9 mouse cellular contexts compared by ENCODE assay signal in genomic region chr10:130470311-130470760, GRCm38 (mm10). TPM values are rescaled to one million over a fixed set of nuclear protein-coding genes. Genes with fewer than 3 reads are reported as not detected.
DNase-seq lines count a peak whose midpoint lies in the region; ATAC-seq and TF ChIP-seq lines count a peak whose summit lies in the region.
"Had no signal": no experiment of that assay in that cellular context is flagged by ENCODE, and none has a peak within 500 bp of the region (broad histone marks: within the 10 kb centered on the region; RNA-seq: fewer than 3 reads in every experiment).

No protein-coding gene starts in this region.

- no peaks in the 10 kb centered on the region for H3K4me1 ChIP-seq in cerebellum, adult 2 months (ENCODE audit: control insufficient read depth, insufficient read depth, low read length)
- 0 out of 2 replicates have a peak, but pooled peaks cover 5% of the 10 kb centered on the region for H3K4me1 ChIP-seq in limb, embryonic 10.5 days
- H3K4me1 ChIP-seq in midbrain, embryonic 16.5 days (ENCODE audit: control insufficient read depth, insufficient read depth, low read length), result no peaks in the 10 kb centered on the region
- H3K4me1 ChIP-seq in testis, adult 2 months (ENCODE audit: control insufficient read depth, insufficient read depth, low read length), result peaks cover 5% of the 10 kb centered on the region

- WGBS in cerebellum, adult 2 months, result 7% methylated on average over 35 of the region's 36 CpGs
- 2% methylated on average over 36 of the region's 36 CpGs for WGBS in limb, embryonic 10.5 days
- WGBS in midbrain, embryonic 16.5 days, result 4% methylated on average over 36 of the region's 36 CpGs

- no peak for TF ChIP-seq POLR2A in cerebellum, adult 2 months (IDR thresholded peaks at IDR 0.05; ENCODE audit: borderline replicate concordance, insufficient read depth, low read length)
- no peak for TF ChIP-seq POLR2A in testis, adult 2 months (IDR thresholded peaks at IDR 0.05; ENCODE audit: control insufficient read depth, low read depth, low read length)

- peak overlapping the region; percentile 81 for H3K4me2 ChIP-seq in midbrain, embryonic 16.5 days (ENCODE audit: low read length)

- H3K4me3 ChIP-seq in cerebellum, adult 2 months (replicated peaks; ENCODE audit: insufficient read depth, low read depth, low read length), result peak overlapping the region; percentile 1
- H3K4me3 ChIP-seq in limb, embryonic 10.5 days, result peak overlapping the region; percentile 54
- H3K4me3 ChIP-seq in midbrain, embryonic 16.5 days (ENCODE audit: low read depth, low read length), result peak overlapping the region; percentile 59
- H3K4me3 ChIP-seq in testis, adult 2 months (ENCODE audit: control insufficient read depth, low read depth, low read length), result peak overlapping the region; percentile 82

- peak overlapping the region; percentile 78 for H3K9ac ChIP-seq in midbrain, embryonic 16.5 days (ENCODE audit: low read depth, low read length)

- peak; percentile 99 for ATAC-seq in midbrain, embryonic 16.5 days

- H3K9me3 ChIP-seq in limb, embryonic 10.5 days (replicated peaks), result no peaks in the 10 kb centered on the region
- H3K9me3 ChIP-seq in midbrain, embryonic 16.5 days (replicated peaks; ENCODE audit: control insufficient read depth, low read length, poor library complexity, severe bottlenecking), result no peaks in the 10 kb centered on the region

- H3K27ac ChIP-seq in cerebellum, adult 2 months (ENCODE audit: insufficient read depth, low read length), result no peak overlapping the region
- H3K27ac ChIP-seq in limb, embryonic 10.5 days, result peak overlapping the region; percentile 86
- H3K27ac ChIP-seq in midbrain, embryonic 16.5 days (ENCODE audit: low read length), result peak overlapping the region; percentile 37; the same call in 1 of the 2 replicates
- H3K27ac ChIP-seq in testis, adult 2 months (ENCODE audit: control insufficient read depth, insufficient read depth, low read depth, low read length), result no peak overlapping the region

- H3K36me3 ChIP-seq in limb, embryonic 10.5 days, result no peaks in the 10 kb centered on the region
- no peaks in the 10 kb centered on the region for H3K36me3 ChIP-seq in midbrain, embryonic 16.5 days (ENCODE audit: control insufficient read depth, insufficient read depth, low read length)
- H3K36me3 ChIP-seq in testis, adult 2 months (ENCODE audit: control insufficient read depth, insufficient read depth, low read length), result no peaks in the 10 kb centered on the region

- peak; percentile 2 to 14 for DNase-seq in cerebellum, adult 2 months
- DNase-seq in cerebellum, adult 11 months, result no peak
- DNase-seq in 3134 (ENCODE audit: extremely low read depth, insufficient read length, low spot score), result peak; percentile 9
- DNase-seq in embryo, embryonic 10 days (ENCODE audit: low spot score), result peak; percentile 80
- peak; percentile 6 to 16 for DNase-seq in heart, postnatal 14 days
- peak; percentile 85 for DNase-seq in limb, embryonic 10.5 days (ENCODE audit: low spot score)

- no peaks in the 10 kb centered on the region for H3K27me3 ChIP-seq in cerebellum, adult 2 months (ENCODE audit: control insufficient read depth, insufficient read depth, low read length)
- H3K27me3 ChIP-seq in limb, embryonic 10.5 days (ENCODE audit: low read depth, poor library complexity, severe bottlenecking), result no peaks in the 10 kb centered on the region
- H3K27me3 ChIP-seq in midbrain, embryonic 16.5 days (ENCODE audit: control insufficient read depth, insufficient read depth, low read depth, low read length), result no peaks in the 10 kb centered on the region
- no peaks in the 10 kb centered on the region for H3K27me3 ChIP-seq in testis, adult 2 months (ENCODE audit: control insufficient read depth, insufficient read depth, low read length)

- intact Hi-C loops in heart, postnatal 14 days (cut with DNase I), result no loop called here

- TF ChIP-seq CTCF in cerebellum, adult 2 months (IDR thresholded peaks at IDR 0.05; ENCODE audit: borderline replicate concordance, insufficient read depth, low read depth, low read length), result no peak
- TF ChIP-seq CTCF in testis, adult 2 months (IDR thresholded peaks at IDR 0.05; ENCODE audit: control insufficient read depth, insufficient read depth, insufficient replicate concordance, low read depth, low read length), result no peak

RNA-seq across cellular contexts. Expression of gene Vmn2r86, which starts 14.5 kb away (rescaled TPM):
- polyA plus RNA-seq in cerebellum, adult 2 months (2012; rRNA removed), result 0.11 and 0.13 TPM in 2 replicates
- total RNA-seq in heart, postnatal 14 days (2021), result not detected
- polyA plus RNA-seq in limb, embryonic 10.5 days (2016; fragmentation: Nextera tagmentation; extraction: Ambion mirVana), result not detected in 2 replicates
- polyA plus RNA-seq in midbrain, embryonic 16.5 days (2015; fragmentation: Nextera tagmentation; extraction: Ambion mirVana), result 0.05 and 0.11 TPM in 2 replicates
- 0.01 and 0.02 TPM in 2 replicates for polyA plus RNA-seq in testis, adult 2 months (2012; rRNA removed)
- polyA plus RNA-seq: gonadal fat pad, adult 2 months had no signal

RNA-seq across cellular contexts. Expression of gene Vmn2r87, which starts 26.9 kb away (rescaled TPM):
- polyA plus RNA-seq in cerebellum, adult 2 months (2012; rRNA removed), result 0.48 and 0.56 TPM in 2 replicates
- not detected for total RNA-seq in heart, postnatal 14 days (2021)
- polyA plus RNA-seq in limb, embryonic 10.5 days (2016; fragmentation: Nextera tagmentation; extraction: Ambion mirVana), result not detected in 2 replicates
- polyA plus RNA-seq in midbrain, embryonic 16.5 days (2015; fragmentation: Nextera tagmentation; extraction: Ambion mirVana), result 0.09 and 0.13 TPM in 2 replicates
- not detected in 2 replicates for polyA plus RNA-seq in testis, adult 2 months (2012; rRNA removed)
- polyA plus RNA-seq: gonadal fat pad, adult 2 months had no signal

RNA-seq across cellular contexts. Expression of gene Vmn2r85, which starts 40.8 kb away (rescaled TPM):
- 0.13 and 0.20 TPM in 2 replicates for polyA plus RNA-seq in cerebellum, adult 2 months (2012; rRNA removed)
- total RNA-seq in heart, postnatal 14 days (2021), result not detected
- polyA plus RNA-seq in limb, embryonic 10.5 days (2016; fragmentation: Nextera tagmentation; extraction: Ambion mirVana), result not detected in 2 replicates
- polyA plus RNA-seq in midbrain, embryonic 16.5 days (2015; fragmentation: Nextera tagmentation; extraction: Ambion mirVana), result not detected in 2 replicates
- not detected in 2 replicates for polyA plus RNA-seq in testis, adult 2 months (2012; rRNA removed)
- polyA plus RNA-seq: gonadal fat pad, adult 2 months had no signal

Comparison
In these comparisons a context has a peak if more than half of its experiments do, and no peak if none do; other contexts are left out.
1. H3K27ac ChIP-seq: peak in limb, embryonic 10.5 days (single experiment) and midbrain, embryonic 16.5 days (single experiment); none in cerebellum, adult 2 months (single experiment) and testis, adult 2 months (single experiment).
2. H3K4me3 ChIP-seq: peak in every context shown above with its lines; median percentile 82 in testis, adult 2 months; 59 in midbrain, embryonic 16.5 days; 54 in limb, embryonic 10.5 days; 1 in cerebellum, adult 2 months.